Mouse (Mus musculus) limb, embryonic 13.5 days (tissue): ENCODE measurements around the gene Cfap157. TPM values are rescaled to one million over a fixed set of nuclear protein-coding genes. Genes with fewer than 3 reads are reported as not detected.

ENCODE experiments used
- ATAC-seq: fragments of 200-750 bp; cut with Nextera tagmentation; 2 replicates; pipeline ENCODE4 v1.8.0; 2017; ENCODE audit warnings: low read depth, moderate number of reproducible peaks, moderate TSS enrichment; ENCODE audit not compliant: low FRiP score
- H3K27ac ChIP-seq: fragments of 300-500 bp; sonication (generic); 2 replicates; pipeline ENCODE4 v1.5.1; 2015; ENCODE audit warnings: inconsistent platforms, mild to moderate bottlenecking, moderate library complexity
- H3K27me3 ChIP-seq: fragments of 300-500 bp; sonication (generic); 2 replicates; pipeline ENCODE4 v1.6.1; 2015; ENCODE audit warnings: mild to moderate bottlenecking, inconsistent platforms
- H3K36me3 ChIP-seq: fragments of 300-500 bp; sonication (generic); 2 replicates; pipeline ENCODE4 v1.6.1; 2015; ENCODE audit warnings: inconsistent platforms, mild to moderate bottlenecking, moderate library complexity
- H3K4me1 ChIP-seq: fragments of 300-500 bp; sonication (generic); 2 replicates; pipeline ENCODE4 v1.6.1; 2015; ENCODE audit warnings: inconsistent platforms
- H3K4me2 ChIP-seq: fragments of 300-500 bp; sonication (generic); replicated peaks from 2 replicates; pipeline ENCODE4 v1.6.1; 2015; ENCODE audit warnings: inconsistent platforms, mild to moderate bottlenecking, moderate library complexity
- H3K4me3 ChIP-seq: fragments of 300-500 bp; sonication (generic); 2 replicates; pipeline ENCODE4 v1.5.1; 2015; ENCODE audit warnings: moderate library complexity, mild to moderate bottlenecking, inconsistent platforms
- H3K9ac ChIP-seq: fragments of 300-500 bp; sonication (generic); 2 replicates; pipeline ENCODE4 v1.6.1; 2015; ENCODE audit warnings: mild to moderate bottlenecking, inconsistent platforms
- H3K9me3 ChIP-seq: fragments of 300-500 bp; sonication (generic); 2 replicates; pipeline ENCODE4 v1.6.1; 2016; ENCODE audit warnings: inconsistent platforms
- WGBS: fragments of 180-500 bp; shearing (Covaris S2); methylation state at CpG from one replicate; pipeline ENCODE4 v1.1.7; 2015; 5-methylcytosine and 5-hydroxymethylcytosine counted together
- polyA plus RNA-seq: library from polyadenylated mRNA; unstranded; fragments of >200 nt; fragmentation: Nextera tagmentation; extraction: Ambion mirVana; gene quantifications from 2 replicates; pipeline ENCODE4 v1.2.1, GENCODE M21; 2015

Gene Cfap157
- polyA plus RNA-seq, 1 experiment from 2014 or later = 1.3 TPM

GRCm38 (mm10) chr2:32759001-32759400 lies 25.2 kb downstream of the Cfap157 start:
- Histone ChIP-seq H3K36me3 (peaks cover 48% of the 10 kb centered on the region), H3K9ac (peak overlapping the region; percentile 45)

DNA sequence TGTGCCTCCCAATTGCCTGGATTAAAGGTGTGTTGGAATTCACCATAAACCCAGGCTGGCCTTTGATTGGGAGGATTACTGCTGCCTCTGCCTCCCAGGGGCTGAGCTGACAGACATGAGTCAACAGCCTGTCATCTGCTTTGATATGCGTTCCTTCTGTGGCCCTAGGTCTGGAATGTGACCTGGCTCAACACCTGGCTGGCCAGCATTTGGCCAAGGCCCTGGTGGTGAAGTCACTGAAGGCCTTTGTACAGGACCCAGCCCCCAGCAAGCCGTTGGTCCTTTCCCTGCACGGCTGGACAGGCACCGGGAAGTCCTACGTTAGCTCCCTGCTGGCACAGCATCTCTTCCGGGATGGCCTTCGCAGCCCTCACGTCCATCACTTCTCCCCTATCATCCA lies 25.7 kb downstream of the Cfap157 start:
- no peak for ATAC-seq
- WGBS = 73% methylated on average over 8 of the region's 8 CpGs
- Histone ChIP-seq H3K27me3 (no peaks in the 10 kb centered on the region), H3K4me1 (peaks cover 12% of the 10 kb centered on the region), H3K4me3 (no peak overlapping the region), H3K27ac (no peak overlapping the region), H3K9me3 (no peaks in the 10 kb centered on the region), H3K36me3 (peaks cover 48% of the 10 kb centered on the region), H3K4me2 (no peak overlapping the region), H3K9ac (peak overlapping the region; percentile 45)

More at GRCm38 (mm10) chr2:32759001-32759400, 25.2 kb downstream of the Cfap157 start:
- Histone ChIP-seq H3K9me3 (no peaks in the 10 kb centered on the region), H3K4me2 (no peak overlapping the region), H3K4me3 (no peak overlapping the region), H3K27ac (no peak overlapping the region), H3K4me1 (peaks cover 12% of the 10 kb centered on the region), H3K27me3 (no peaks in the 10 kb centered on the region)
- no peak for ATAC-seq
- WGBS = 82% methylated on average over 2 of the region's 2 CpGs

DNA sequence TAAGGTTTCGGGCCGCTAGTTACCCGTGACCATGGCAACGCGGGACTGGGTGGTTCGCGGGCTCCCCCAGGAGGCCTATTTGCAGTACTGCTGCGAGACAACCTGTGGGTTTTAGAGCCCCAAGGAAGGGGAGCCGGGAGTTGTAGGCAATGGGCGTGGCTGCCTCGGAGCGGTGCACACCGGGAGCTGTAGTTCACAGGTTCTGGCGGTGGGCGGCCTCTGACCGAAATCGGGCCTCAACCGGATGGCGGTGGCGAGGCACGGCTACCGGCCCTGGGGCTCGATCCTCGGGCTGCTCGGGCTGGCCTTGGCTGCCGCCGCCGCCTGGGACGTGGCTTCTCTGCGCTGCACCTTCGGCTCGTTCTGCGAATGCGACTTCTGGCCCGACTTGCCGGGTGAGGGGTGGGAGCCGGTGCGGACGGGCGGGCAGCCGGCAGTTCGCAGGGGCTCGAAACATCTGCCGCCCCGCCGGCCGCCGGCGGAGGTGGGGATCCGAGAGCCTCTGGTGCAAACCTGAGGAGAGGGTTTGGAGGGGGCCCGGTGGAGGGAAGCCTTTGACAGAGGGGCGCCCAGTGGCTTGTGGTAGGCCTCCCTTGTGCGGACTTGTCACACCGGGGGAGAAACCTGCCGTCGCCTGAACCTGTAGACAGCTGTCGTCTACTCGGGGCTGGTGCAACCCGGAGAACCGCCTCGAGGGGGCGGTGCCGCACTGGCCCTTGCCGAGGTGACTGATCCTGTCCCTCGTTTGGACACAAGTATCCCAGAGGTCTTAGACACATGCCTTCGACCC lies 27.0 kb downstream of the Cfap157 start, which contains the start of gene Tor2a:
Gene Tor2a (plus strand): TSS at position 179 of the 790 bp plus-strand sequence.
- no peaks in the 10 kb centered on the region for H3K9me3 ChIP-seq
- peak; percentile 96 for ATAC-seq
- H3K4me3 ChIP-seq = peak within 1 kb of the TSS; percentile 69
- H3K27ac ChIP-seq = peak within 1 kb of the TSS; percentile 90
- whole genome bisulfite sequencing = under 1% methylated on average over 66 of the region's 66 CpGs
- H3K9ac ChIP-seq = peak within 1 kb of the TSS; percentile 84
- peaks cover 12% of the 10 kb centered on the region for H3K4me1 ChIP-seq
- H3K27me3 ChIP-seq = 0 out of 2 replicates have a peak, but pooled peaks cover 2% of the 10 kb centered on the region
- H3K4me2 ChIP-seq = peak within 1 kb of the TSS; percentile 62
- peaks cover 47% of the 10 kb centered on the region for H3K36me3 ChIP-seq

DNA sequence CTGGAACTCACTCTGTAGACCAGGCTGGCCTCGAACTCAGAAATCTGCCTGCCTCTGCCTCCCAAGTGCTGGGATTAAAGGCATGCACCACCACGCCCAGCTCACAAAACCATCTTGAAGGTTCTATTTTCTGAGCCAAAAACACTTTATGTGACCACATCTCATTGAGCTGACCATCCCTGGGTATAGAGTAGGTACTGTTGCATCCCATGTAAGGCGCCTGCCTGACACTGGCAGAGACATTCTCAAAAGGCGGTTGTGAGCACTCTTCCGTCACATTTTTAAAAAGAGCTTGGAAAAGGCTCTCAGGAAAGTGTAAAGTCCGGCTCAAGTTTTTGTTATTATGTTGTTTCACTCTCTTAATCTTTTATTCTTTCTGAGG lies 27.6 kb downstream of the Cfap157 start:
- H3K4me1 ChIP-seq = peaks cover 17% of the 10 kb centered on the region
- H3K36me3 ChIP-seq = peaks cover 41% of the 10 kb centered on the region
- H3K9ac ChIP-seq = no peak overlapping the region
- no peak overlapping the region for H3K27ac ChIP-seq
- 0 out of 2 replicates have a peak, but pooled peaks cover 2% of the 10 kb centered on the region for H3K27me3 ChIP-seq
- no peak overlapping the region for H3K4me3 ChIP-seq
- peak overlapping the region; percentile 40 for H3K4me2 ChIP-seq
- ATAC-seq = no peak; the same call in 1 of the 2 replicates
- no peaks in the 10 kb centered on the region for H3K9me3 ChIP-seq
- 34% methylated on average over 6 of the region's 6 CpGs for WGBS

- H3K4me2 ChIP-seq = peak overlapping the region; percentile 66
These were observed 32.0 kb downstream of the Cfap157 start for GRCm38 (mm10) chr2:32752181-32752580.

DNA sequence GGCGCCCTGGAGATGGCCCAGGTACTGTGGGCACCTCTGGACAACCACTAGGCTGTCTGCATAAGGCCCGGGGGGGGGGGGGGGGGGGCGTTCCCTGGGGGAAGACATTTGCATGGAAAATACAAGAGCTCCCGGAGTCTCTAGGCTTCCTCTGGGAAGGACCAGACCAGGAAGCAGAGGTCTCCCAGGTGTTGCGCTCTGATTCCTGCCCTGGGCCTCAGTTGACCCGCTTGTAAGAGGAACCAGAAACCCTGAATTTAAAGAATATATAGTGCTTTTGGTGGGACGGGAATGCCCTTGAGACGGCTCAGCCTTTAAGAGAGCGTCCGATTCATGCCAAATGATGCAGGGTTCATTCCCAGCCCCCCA lies 32.6 kb downstream of the Cfap157 start:
- H3K27me3 ChIP-seq = 0 out of 2 replicates have a peak, but pooled peaks cover 2% of the 10 kb centered on the region
- H3K4me2 ChIP-seq = peak overlapping the region; percentile 66
- peak overlapping the region; percentile 61 for H3K9ac ChIP-seq
- no peak overlapping the region for H3K27ac ChIP-seq
- 21% methylated on average over 9 of the region's 10 CpGs for WGBS
- no peaks in the 10 kb centered on the region for H3K9me3 ChIP-seq
- no peak for ATAC-seq
- H3K36me3 ChIP-seq = peaks cover 40% of the 10 kb centered on the region
- H3K4me3 ChIP-seq = peak overlapping the region; percentile 42
- H3K4me1 ChIP-seq = peaks cover 17% of the 10 kb centered on the region

More at GRCm38 (mm10) chr2:32752181-32752580, 32.0 kb downstream of the Cfap157 start:
- peak overlapping the region; percentile 42; the same call in 1 of the 2 replicates for H3K4me3 ChIP-seq
- H3K36me3 ChIP-seq = peaks cover 34% of the 10 kb centered on the region
- H3K27ac ChIP-seq = no peak overlapping the region
- ATAC-seq = no peak
- H3K27me3 ChIP-seq = 0 out of 2 replicates have a peak, but pooled peaks cover 2% of the 10 kb centered on the region
- H3K9ac ChIP-seq = no peak overlapping the region
- H3K4me1 ChIP-seq = peaks cover 17% of the 10 kb centered on the region
- no peaks in the 10 kb centered on the region for H3K9me3 ChIP-seq
- whole genome bisulfite sequencing = 64% methylated on average over 10 of the region's 10 CpGs

DNA sequence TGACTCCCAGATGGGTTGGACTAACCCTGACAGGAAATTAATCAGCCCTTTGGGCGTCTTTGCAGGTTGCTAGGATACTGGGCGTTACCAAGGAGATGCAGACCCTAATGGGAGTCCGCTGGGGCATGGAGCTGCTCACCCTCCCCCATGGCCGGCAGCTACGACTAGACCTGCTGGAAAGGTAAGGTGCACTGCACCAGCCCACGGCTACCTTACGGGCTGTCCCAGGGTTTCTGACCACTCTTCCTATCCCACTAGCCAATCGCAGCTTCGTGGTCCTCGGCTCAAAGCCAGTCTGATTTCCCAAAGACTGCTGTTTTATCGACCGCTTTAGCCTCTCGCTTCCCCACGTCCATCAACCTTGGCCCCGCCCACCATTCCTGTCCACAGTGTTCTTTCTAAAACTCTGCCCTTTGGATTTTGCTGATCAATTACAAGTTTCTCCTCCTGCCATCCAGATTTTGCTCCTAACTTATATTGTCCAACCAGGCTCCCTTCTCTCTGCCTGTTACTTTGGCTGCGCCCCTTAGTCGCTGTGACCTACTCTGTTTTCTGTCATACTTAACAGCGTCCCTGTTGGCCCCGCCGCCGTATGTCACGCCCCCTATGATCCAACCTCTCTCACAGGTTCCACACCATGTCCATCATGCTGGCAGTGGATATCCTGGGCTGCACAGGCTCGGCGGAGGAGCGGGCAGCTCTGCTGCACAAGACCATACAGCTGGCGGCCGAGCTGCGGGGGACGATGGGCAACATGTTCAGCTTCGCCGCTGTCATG lies 33.2 kb downstream of the Cfap157 start:
- Histone ChIP-seq H3K4me3 (peak overlapping the region; percentile 42), H3K27ac (peak overlapping the region; percentile 10; the same call in 1 of the 2 replicates), H3K27me3 (0 out of 2 replicates have a peak, but pooled peaks cover 2% of the 10 kb centered on the region), H3K9ac (peak overlapping the region; percentile 61), H3K9me3 (no peaks in the 10 kb centered on the region), H3K4me1 (peaks cover 17% of the 10 kb centered on the region), H3K36me3 (peaks cover 45% of the 10 kb centered on the region), H3K4me2 (peak overlapping the region; percentile 66)
- WGBS = 7% methylated on average over 29 of the region's 31 CpGs
- peak; percentile 83 for ATAC-seq

- Histone ChIP-seq H3K27ac (no peak overlapping the region), H3K27me3 (0 out of 2 replicates have a peak, but pooled peaks cover 2% of the 10 kb centered on the region), H3K36me3 (peaks cover 54% of the 10 kb centered on the region), H3K9ac (no peak overlapping the region), H3K9me3 (no peaks in the 10 kb centered on the region), H3K4me3 (no peak overlapping the region), H3K4me1 (peaks cover 17% of the 10 kb centered on the region), H3K4me2 (no peak overlapping the region)
- WGBS = 72% methylated on average over 7 of the region's 7 CpGs
- no peak for ATAC-seq
These were observed 34.0 kb downstream of the Cfap157 start for GRCm38 (mm10) chr2:32750199-32750598.

DNA sequence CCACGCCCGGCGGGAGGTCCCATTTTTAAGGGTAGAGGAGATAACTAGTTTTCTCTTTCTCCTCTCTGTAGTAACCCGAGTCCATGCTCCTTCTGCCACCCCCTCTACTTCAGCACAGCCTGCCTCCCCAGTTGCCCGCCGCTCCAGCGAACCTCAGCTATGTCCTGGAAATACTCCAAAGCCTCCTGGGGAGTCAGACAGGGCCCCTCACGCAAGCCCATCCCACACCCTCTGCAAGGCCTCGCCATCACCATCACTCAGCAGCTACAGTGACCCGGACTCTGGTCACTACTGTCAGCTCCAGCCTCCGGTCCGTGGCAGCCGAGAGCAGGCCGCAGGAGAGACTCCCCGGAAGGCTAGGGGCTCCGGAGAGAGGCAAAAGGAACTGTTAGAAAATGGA lies 35.1 kb downstream of the Cfap157 start:
- H3K27me3 ChIP-seq = 0 out of 2 replicates have a peak, but pooled peaks cover 3% of the 10 kb centered on the region
- WGBS = 89% methylated on average over 16 of the region's 16 CpGs
- H3K27ac ChIP-seq = no peak overlapping the region
- no peak for ATAC-seq
- H3K4me3 ChIP-seq = no peak overlapping the region
- no peak overlapping the region for H3K9ac ChIP-seq
- H3K4me2 ChIP-seq = no peak overlapping the region
- no peaks in the 10 kb centered on the region for H3K9me3 ChIP-seq
- peaks cover 17% of the 10 kb centered on the region for H3K4me1 ChIP-seq
- peaks cover 47% of the 10 kb centered on the region for H3K36me3 ChIP-seq

GRCm38 (mm10) chr2:32744272-32744982 lies 39.8 kb downstream of the Cfap157 start:
- Histone ChIP-seq H3K4me1 (peaks cover 20% of the 10 kb centered on the region), H3K27me3 (peaks cover 47% of the 10 kb centered on the region), H3K9me3 (no peaks in the 10 kb centered on the region), H3K9ac (no peak overlapping the region), H3K36me3 (peaks cover 33% of the 10 kb centered on the region), H3K4me3 (no peak overlapping the region), H3K4me2 (no peak overlapping the region), H3K27ac (no peak overlapping the region)
- 76% methylated on average over 15 of the region's 15 CpGs for WGBS
- ATAC-seq = no peak

DNA sequence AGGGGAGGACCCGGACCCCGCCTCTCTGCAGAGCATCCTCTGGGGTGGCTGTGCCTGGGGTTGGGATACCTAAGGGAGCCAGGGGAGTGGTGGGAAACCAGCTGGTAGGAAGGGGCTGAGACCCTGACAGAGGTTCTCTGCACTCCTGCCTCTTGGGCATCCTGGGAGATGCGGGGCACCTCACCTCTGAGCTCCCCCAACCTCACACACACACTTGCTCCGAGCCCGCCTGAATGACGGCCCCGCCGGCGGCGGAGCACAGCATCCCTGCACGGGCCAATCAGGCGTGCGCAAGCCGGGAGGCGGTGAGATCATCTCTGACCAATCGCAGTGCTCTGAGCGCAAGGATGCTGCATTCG lies 42.1 kb downstream of the Cfap157 start:
- peak overlapping the region; percentile 97 for H3K4me2 ChIP-seq
- H3K27me3 ChIP-seq = peaks cover 50% of the 10 kb centered on the region
- H3K4me3 ChIP-seq = peak overlapping the region; percentile 57
- peak; percentile 70; the same call in 1 of the 2 replicates for ATAC-seq
- no peaks in the 10 kb centered on the region for H3K9me3 ChIP-seq
- 1% methylated on average over 18 of the region's 18 CpGs for WGBS
- no peak overlapping the region for H3K27ac ChIP-seq
- peaks cover 20% of the 10 kb centered on the region for H3K4me1 ChIP-seq
- H3K36me3 ChIP-seq = peaks cover 21% of the 10 kb centered on the region
- H3K9ac ChIP-seq = no peak overlapping the region
